Mouse (Mus musculus): ENCODE measurements around the gene Ajuba. TPM values are rescaled to one million over a fixed set of nuclear protein-coding genes. Genes with fewer than 3 reads are reported as not detected.
"Not testable (repeated sequence)": the region's sequence is repeated elsewhere in the genome, so short reads cannot be mapped to it uniquely, and the experiment has no call there.

Ajuba gene
- 1.0 and 2.6 TPM in 2 replicates for polyA plus RNA-seq (2012; ENCODE audit: insufficient read depth, low replicate concordance)

DNA sequence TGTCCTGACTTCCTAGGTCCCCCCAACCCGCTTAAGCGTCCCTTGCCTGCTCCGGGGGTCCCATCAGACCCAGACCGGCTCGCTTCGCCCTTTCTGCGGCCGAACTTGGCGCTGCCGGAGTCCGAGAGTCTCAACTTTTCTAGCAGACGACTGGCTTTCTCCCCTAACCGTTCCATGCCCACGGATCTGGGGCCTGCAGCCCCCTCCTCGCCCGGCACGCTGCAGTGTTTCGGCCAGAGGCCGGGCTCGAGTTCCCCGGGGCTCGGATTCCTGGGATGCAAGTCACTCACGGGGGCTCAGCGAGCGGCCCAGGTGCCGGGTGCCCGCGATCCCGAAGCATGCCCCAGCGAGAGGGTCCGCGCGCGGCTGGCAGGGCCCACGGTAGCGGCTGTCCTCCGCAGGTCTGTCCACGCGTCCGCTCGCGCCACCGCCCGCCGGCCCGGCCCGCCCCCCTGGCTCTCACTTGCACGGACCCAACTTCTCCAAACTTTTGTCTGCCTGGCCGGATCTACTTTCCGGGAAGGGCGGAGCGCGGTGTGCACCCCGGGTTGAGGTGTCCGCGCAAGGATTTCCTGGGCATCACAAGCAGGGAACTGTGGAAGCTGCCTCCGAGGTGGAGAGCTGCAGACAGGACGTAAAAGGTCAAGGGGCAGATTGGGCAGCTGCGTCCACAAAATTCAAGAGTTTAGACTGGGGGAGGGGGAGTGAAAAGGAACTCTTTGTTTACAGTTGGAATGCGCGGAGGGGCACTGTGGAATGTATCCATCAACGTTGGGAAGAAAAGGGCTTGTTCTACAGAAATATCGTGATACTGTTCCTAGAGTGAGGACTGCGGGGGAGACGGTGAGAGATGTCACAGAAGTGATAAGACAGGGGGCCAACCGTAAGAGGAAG lies at the start of gene Ajuba:
Gene Ajuba (minus strand): TSS at position 470 of the 894 bp plus-strand sequence.
- Histone ChIP-seq H3K4me3 (replicated peaks) (peak within 1 kb of the TSS; percentile 94), H3K27me3 (replicated peaks) (peaks cover 48% of the 10 kb centered on the region), H3K4me1 (peaks cover 70% of the 10 kb centered on the region)

DNA sequence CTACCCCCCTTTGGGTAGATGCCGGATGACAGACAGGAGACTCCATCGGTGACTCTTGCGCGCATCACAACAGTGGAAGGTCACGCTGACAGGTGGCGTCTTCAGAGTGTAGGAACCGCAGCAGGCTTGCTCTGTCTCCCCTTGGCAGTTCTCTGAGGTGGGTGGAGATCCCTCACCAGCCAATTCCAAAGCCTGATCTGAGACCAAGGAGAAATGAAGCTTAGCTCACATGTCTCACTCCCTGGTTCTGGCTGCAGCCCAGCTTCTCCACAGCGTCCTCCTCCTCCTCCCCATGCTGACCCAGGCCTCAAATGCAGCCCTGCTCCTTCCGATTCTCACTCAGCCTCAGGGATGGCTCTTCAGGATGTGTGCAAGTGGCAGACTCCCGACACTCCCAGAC lies 47.6 kb upstream of the Ajuba start:
- Histone ChIP-seq H3K4me1 (peaks cover 18% of the 10 kb centered on the region), H3K4me3 (replicated peaks) (no peak overlapping the region), H3K27me3 (replicated peaks) (peaks cover 38% of the 10 kb centered on the region), H3K36me3 (replicated peaks; ENCODE audit: low read length) (no peaks in the 10 kb centered on the region), H3K9me3 (no peaks in the 10 kb centered on the region)
- no peak for TF ChIP-seq GATA1 (IDR thresholded peaks at IDR 0.05; ENCODE audit: borderline replicate concordance, low read length)
- no peak for TF ChIP-seq FLI1 (IDR thresholded peaks at IDR 0.05; ENCODE audit: low read length)

More for the DNA sequence above, at the start of gene Ajuba:
- Histone ChIP-seq H3K9me3 (no peaks in the 10 kb centered on the region), H3K36me3 (replicated peaks; ENCODE audit: low read length) (no peaks in the 10 kb centered on the region)
- TF ChIP-seq GATA1 (IDR thresholded peaks at IDR 0.05; ENCODE audit: borderline replicate concordance, low read length) (no peak), FLI1 (IDR thresholded peaks at IDR 0.05; ENCODE audit: low read length) (no peak)

DNA sequence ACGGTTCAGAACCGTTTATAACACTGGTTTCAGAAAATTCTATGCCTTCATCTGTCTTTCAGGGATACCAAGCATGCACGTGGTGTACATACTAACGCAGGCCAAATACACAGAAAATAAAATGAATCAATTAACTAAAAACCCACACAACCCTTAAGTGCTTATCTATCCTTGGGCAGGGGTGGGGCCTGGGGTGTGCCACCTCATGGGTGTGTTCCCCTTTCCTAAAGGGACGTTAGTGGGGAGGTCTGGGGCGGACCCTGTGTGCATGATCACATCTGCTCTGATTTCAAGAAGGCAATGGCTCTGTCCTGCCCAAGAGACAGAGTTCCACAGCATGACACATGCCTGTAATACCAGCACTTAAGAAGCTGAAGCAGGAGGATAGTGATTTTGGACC lies 46.0 kb upstream of the Ajuba start:
- no peaks in the 10 kb centered on the region for H3K36me3 ChIP-seq (replicated peaks; ENCODE audit: low read length)
- no peak overlapping the region for H3K4me3 ChIP-seq (replicated peaks)
- TF ChIP-seq GATA1 (IDR thresholded peaks at IDR 0.05; ENCODE audit: borderline replicate concordance, low read length) = no peak
- no peak for TF ChIP-seq FLI1 (IDR thresholded peaks at IDR 0.05; ENCODE audit: low read length)
- H3K9me3 ChIP-seq = no peaks in the 10 kb centered on the region
- H3K27me3 ChIP-seq (replicated peaks) = peaks cover 37% of the 10 kb centered on the region
- peaks cover 3% of the 10 kb centered on the region for H3K4me1 ChIP-seq

DNA sequence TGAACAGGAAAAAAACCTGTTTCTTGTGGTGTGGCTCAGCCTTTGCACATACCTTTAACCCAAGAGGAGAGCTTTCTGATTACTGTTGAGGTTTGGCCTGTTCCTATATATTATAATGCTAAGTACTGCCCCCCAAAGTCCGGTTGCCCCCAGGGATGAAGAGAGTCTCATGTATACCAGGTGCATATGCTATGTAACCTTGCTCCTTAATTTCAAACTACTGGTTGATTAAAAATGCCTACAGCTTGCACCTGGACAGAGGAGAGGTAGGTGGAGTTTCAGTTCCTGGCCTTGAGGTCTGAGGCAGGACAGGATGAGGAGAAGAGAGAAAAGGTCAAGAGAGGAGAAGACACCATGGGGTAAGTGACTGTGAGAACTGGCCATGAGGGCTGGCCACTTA lies 43.8 kb upstream of the Ajuba start, which contains the start of gene Psmb11:
Gene Psmb11 (plus strand): TSS at position 301 of the 400 bp plus-strand sequence.
- Histone ChIP-seq H3K36me3 (replicated peaks; ENCODE audit: low read length) (peaks cover 3% of the 10 kb centered on the region), H3K9me3 (no peaks in the 10 kb centered on the region), H3K4me3 (replicated peaks) (no peak within 1 kb of the TSS), H3K27me3 (replicated peaks) (peaks cover 21% of the 10 kb centered on the region), H3K4me1 (peaks cover 4% of the 10 kb centered on the region)
- no peak for TF ChIP-seq FLI1 (IDR thresholded peaks at IDR 0.05; ENCODE audit: low read length)
- no peak for TF ChIP-seq GATA1 (IDR thresholded peaks at IDR 0.05; ENCODE audit: borderline replicate concordance, low read length)

DNA sequence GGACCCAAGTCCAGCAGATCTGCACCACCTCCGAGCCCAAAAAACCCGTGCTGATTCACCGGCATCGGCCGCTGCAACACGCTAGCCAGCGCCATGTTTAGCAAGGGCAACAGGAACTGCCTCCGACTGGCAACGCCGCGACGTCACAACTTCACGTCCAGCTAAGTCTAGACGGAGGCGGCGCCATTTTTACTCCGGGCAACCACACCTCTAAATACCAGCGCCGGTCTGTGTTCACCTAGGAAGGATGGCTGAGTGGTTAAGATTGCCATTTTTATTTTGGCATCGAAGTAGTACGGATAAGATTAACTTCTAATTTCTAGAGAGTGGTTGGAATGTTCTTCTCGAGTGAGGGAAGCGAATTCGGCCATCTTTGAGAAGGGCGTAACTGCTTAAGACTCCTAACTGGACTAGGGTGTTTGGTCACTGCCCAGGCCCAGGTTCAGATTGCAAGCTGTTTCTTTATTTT lies 40.6 kb upstream of the Ajuba start, which contains the start of gene Psmb5:
Gene Psmb5 (minus strand): TSS at position 126 of the 469 bp plus-strand sequence.
- peak within 1 kb of the TSS; percentile 93 for H3K4me3 ChIP-seq (replicated peaks)
- H3K9me3 ChIP-seq = no peaks in the 10 kb centered on the region
- H3K36me3 ChIP-seq (replicated peaks; ENCODE audit: low read length) = peaks cover 28% of the 10 kb centered on the region
- TF ChIP-seq GATA1 (IDR thresholded peaks at IDR 0.05; ENCODE audit: borderline replicate concordance, low read length) = no peak
- no peak for TF ChIP-seq FLI1 (IDR thresholded peaks at IDR 0.05; ENCODE audit: low read length)
- H3K4me1 ChIP-seq = peaks cover 20% of the 10 kb centered on the region
- peaks cover 3% of the 10 kb centered on the region for H3K27me3 ChIP-seq (replicated peaks)

DNA sequence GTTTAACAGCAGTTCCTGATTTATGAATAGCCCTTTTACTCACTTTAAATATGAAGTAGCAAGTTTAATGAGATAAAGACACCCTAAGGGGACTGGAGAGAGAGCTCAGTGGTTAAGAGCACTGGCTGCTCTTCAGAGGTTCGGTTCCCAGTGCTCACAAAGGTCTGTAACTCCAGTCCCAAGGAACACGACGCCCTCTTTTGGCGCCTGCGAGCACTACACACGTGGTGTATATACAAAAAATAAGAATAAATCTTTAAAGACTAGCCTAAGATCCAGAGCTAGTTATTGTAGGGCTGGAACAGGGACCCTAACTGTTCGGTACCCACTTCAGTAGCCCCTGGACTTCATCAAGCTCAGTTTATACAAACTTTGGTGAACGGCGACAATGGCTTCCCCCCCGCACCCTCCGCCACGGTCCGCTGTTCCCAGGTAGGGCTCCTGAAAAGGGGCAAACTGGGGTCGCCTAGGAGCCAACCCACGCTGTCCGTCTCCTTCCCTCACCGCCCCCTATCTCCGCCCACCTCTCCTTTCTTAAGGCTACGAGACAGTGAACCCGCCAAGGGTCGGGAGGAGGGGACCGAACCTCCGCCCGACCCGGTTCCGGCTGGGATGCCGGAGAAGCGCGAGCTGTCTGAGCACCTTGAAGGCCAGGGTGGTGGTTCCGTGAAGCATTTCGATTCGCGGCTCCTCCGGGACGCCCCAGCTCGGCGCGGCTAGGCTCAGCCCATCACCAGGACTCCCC lies 40.0 kb upstream of the Ajuba start:
- Histone ChIP-seq H3K36me3 (replicated peaks; ENCODE audit: low read length) (peaks cover 34% of the 10 kb centered on the region), H3K27me3 (replicated peaks) (peaks cover 2% of the 10 kb centered on the region), H3K9me3 (no peaks in the 10 kb centered on the region), H3K4me1 (peaks cover 23% of the 10 kb centered on the region), H3K4me3 (replicated peaks) (peak overlapping the region; percentile 93)
- TF ChIP-seq FLI1 (IDR thresholded peaks at IDR 0.05; ENCODE audit: low read length) = no peak
- no peak for TF ChIP-seq GATA1 (IDR thresholded peaks at IDR 0.05; ENCODE audit: borderline replicate concordance, low read length)

DNA sequence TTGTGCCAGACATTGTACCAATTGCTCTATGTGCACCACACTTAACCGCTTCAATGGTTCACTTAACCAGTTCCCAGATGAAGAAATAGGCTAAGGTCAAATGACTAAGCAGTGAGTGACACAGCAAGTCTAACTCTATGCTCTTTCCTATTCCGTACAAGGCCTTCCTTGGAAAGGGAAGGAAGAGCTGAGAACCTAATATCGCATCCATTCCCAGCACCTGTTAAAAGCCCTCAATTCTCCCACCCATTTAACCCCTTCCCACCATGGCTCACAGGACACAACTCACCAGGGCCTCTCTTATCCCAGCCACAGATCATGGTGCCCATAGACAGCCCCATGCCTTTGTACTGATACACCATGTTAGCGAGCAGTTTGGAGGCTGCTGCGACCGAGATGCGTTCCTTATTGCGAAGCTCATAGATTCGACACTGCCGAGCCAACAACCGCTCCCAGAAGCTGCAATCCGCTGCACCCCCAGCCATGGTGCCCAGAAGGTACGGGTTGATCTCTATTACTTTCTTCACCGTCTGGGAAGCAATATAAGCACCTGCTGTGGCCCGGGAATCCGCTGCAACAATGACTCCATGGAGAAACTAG lies 39.0 kb upstream of the Ajuba start:
- Histone ChIP-seq H3K9me3 (no peaks in the 10 kb centered on the region), H3K27me3 (replicated peaks) (peaks cover 2% of the 10 kb centered on the region), H3K36me3 (replicated peaks; ENCODE audit: low read length) (peaks cover 43% of the 10 kb centered on the region), H3K4me3 (replicated peaks) (peak overlapping the region; percentile 67), H3K4me1 (peaks cover 23% of the 10 kb centered on the region)
- TF ChIP-seq FLI1 (IDR thresholded peaks at IDR 0.05; ENCODE audit: low read length) (no peak), GATA1 (IDR thresholded peaks at IDR 0.05; ENCODE audit: borderline replicate concordance, low read length) (no peak)

DNA sequence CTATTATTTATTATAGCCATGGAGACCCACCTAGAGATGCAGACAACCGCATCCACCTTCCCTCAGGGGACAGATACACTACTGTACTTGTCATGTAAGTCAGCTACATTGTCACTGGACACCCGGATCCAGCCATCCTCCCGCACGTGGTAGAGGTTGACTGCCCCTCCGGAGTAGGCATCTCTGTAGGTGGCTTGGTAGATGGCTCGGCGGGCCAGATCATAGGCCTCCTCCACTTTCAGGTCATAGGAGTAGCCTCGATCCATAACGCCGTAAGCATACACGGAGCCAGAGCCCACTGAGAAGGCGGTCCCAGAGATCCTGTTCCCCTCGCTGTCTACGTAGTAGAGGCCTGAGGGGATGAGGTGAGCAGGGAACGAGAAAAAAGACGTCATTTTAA lies 36.8 kb upstream of the Ajuba start:
- not testable (repeated sequence) for H3K27me3 ChIP-seq (replicated peaks); H3K9me3 ChIP-seq; H3K4me3 ChIP-seq (replicated peaks)
- H3K36me3 ChIP-seq (replicated peaks; ENCODE audit: low read length) = peaks cover 57% of the 10 kb centered on the region
- peaks cover 30% of the 10 kb centered on the region for H3K4me1 ChIP-seq

DNA sequence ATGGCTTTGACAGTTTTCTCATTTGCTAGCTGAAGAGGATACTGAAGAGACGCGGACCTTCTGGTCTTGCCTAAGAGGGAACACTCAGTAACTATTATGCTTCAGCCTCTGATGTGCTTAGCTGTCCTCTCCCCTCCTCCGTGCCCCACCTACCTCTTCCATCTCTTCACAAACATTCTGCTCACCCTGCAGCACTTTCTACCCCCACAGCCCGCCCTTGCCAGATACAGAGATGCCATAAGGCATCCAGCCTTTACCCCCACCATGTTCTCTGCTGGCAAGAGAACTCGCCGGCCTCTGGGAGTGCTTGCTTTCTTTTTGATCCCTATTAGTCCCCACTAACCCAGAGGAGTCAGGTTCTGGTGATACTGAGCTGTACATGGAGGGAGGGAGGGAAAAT lies 33.3 kb upstream of the Ajuba start:
- Histone ChIP-seq H3K4me3 (replicated peaks) (no peak overlapping the region), H3K27me3 (replicated peaks) (no peaks in the 10 kb centered on the region), H3K9me3 (no peaks in the 10 kb centered on the region), H3K4me1 (peaks cover 31% of the 10 kb centered on the region), H3K36me3 (replicated peaks; ENCODE audit: low read length) (peaks cover 51% of the 10 kb centered on the region)
- TF ChIP-seq FLI1 (IDR thresholded peaks at IDR 0.05; ENCODE audit: low read length) (no peak), GATA1 (IDR thresholded peaks at IDR 0.05; ENCODE audit: borderline replicate concordance, low read length) (no peak)
